Mouse (Mus musculus) layer of hippocampus, adult 9-10 months (tissue): ENCODE results near the gene Rapgef4.
"Not testable (repeated sequence)": the region's sequence is repeated elsewhere in the genome, so short reads cannot be mapped to it uniquely, and the experiment has no call there.

Source experiments
- DNase-seq: peaks from one replicate; pipeline ENCODE4 v3.0.0; 2022; ENCODE audit warnings: low spot score

The Rapgef4 gene

GRCm38 (mm10) chr2:72026506-72026905 is 45.5 kb downstream of the Rapgef4 start:
- no peak for DNase-seq

- DNase-seq: no peak
Measured at GRCm38 (mm10) chr2:72029081-72029480, 48.0 kb downstream of the Rapgef4 start.

GRCm38 (mm10) chr2:72029586-72030144 is 48.6 kb downstream of the Rapgef4 start:
- no peak for DNase-seq

GRCm38 (mm10) chr2:72031717-72032116 is 50.7 kb downstream of the Rapgef4 start:
- no peak for DNase-seq

GRCm38 (mm10) chr2:72035616-72036015 is 54.6 kb downstream of the Rapgef4 start:
- DNase-seq: no peak

GRCm38 (mm10) chr2:72037357-72037756 is 56.3 kb downstream of the Rapgef4 start:
- DNase-seq: no peak

- peak; percentile 83 for DNase-seq
Measured at GRCm38 (mm10) chr2:72038235-72038634, 57.2 kb downstream of the Rapgef4 start.

- no peak for DNase-seq
Measured at GRCm38 (mm10) chr2:72038651-72039251, 57.7 kb downstream of the Rapgef4 start.

GRCm38 (mm10) chr2:72039522-72040045 is 58.5 kb downstream of the Rapgef4 start:
- DNase-seq: no peak

- no peak for DNase-seq
Measured at GRCm38 (mm10) chr2:72041087-72041486, 60.0 kb downstream of the Rapgef4 start.

- DNase-seq: no peak
Measured at GRCm38 (mm10) chr2:72042093-72042492, 61.1 kb downstream of the Rapgef4 start.

GRCm38 (mm10) chr2:72044191-72044590 is 63.2 kb downstream of the Rapgef4 start:
- DNase-seq: no peak

GRCm38 (mm10) chr2:72045024-72045423 is 64.0 kb downstream of the Rapgef4 start:
- DNase-seq: no peak

GRCm38 (mm10) chr2:72045659-72046058 is 64.6 kb downstream of the Rapgef4 start:
- no peak for DNase-seq

- no peak for DNase-seq
Measured at GRCm38 (mm10) chr2:72050451-72050850, 69.4 kb downstream of the Rapgef4 start.

GRCm38 (mm10) chr2:72054280-72054679 is 73.2 kb downstream of the Rapgef4 start:
- no peak for DNase-seq

GRCm38 (mm10) chr2:72054736-72055135 is 73.7 kb downstream of the Rapgef4 start:
- DNase-seq: no peak

- no peak for DNase-seq
Measured at GRCm38 (mm10) chr2:72055476-72055875, 74.4 kb downstream of the Rapgef4 start.

- DNase-seq: no peak
Measured at GRCm38 (mm10) chr2:72056081-72056874, 75.2 kb downstream of the Rapgef4 start.

- DNase-seq: no peak
Measured at GRCm38 (mm10) chr2:72062931-72063330, 81.9 kb downstream of the Rapgef4 start.

- DNase-seq: no peak
Measured at GRCm38 (mm10) chr2:72068505-72068904, 87.5 kb downstream of the Rapgef4 start.

- DNase-seq: no peak
Measured at GRCm38 (mm10) chr2:72070086-72070485, 89.0 kb downstream of the Rapgef4 start.

GRCm38 (mm10) chr2:72073121-72073520 is 92.1 kb downstream of the Rapgef4 start:
- DNase-seq: not testable (repeated sequence)
